Mouse (Mus musculus): ENCODE measurements around the gene Tspan31. TPM values are rescaled to one million over a fixed set of nuclear protein-coding genes. Genes with fewer than 3 reads are reported as not detected.

Gene Tspan31
- total and polyA plus RNA-seq, 3 experiments: 79.9 to 148 (median 85.9) TPM

DNA sequence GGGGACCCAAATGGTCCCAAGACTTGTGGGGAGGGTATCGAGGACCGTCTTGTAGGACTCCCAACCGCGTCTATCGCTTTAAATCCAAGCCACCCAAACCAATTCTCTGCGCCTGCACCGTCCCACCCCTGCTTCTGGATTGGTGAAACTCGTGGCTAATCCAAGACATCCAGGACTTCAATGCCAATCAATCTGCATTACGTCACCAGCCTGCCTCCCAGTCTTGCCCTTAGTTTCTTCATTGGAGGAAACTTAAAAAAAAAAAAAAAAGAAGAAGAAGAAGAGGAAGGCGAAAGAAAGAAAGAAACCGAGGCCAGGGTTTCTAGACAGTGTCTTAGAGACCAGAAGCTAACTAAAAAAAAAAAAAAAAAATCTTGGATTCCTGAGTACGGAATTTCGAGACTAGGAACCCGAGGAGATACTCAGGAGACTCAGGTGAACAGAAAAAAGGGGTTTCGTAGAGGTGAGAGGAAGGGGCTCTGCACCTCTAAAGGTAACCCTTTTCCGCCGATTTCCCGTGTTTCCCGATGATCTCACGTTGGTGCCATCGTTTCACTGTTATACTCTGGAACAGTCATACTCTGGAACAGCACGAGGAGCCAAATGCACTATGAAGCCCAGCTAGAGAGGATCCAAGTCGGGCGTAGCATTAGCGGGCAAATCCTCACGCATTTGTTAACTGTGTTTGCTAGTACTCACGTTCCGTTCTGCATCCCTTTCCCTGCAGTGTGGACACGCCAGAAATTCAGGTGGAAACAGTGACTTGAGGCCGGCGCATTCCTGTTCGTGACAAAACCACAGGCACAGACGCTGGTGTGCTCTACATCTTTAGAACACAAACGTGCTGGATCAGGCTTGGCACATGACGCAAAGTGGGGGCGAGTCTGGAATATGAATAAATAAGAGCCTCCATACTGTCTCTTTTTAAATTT lies at the start of gene Tspan31 (continued):
- no peak for TF ChIP-seq ELF1 (IDR thresholded peaks at IDR 0.05; ENCODE audit: low read depth, low read length)

DNA sequence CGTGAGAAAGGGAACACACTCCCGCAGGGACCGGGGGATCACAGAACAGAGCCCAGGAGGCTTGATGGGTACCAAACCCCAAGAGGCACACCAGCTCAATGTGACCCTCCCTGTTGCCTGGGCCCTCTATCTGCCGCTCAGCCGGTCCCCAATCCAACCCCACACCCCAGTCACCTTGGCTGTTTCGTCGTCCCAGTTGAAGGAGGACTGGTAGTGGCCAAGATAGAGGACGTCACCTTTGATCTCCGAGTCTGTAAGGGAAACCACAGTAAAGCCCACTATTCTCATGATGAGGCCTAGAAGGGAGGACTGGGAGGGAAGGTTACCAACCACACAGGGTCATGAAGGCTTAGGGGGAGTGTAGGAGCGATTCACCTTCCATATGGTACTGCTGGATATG lies 49.2 kb upstream of the Tspan31 start:
- dilution Hi-C loops (cut with MboI; ENCODE audit: extremely low pct_ligation_motif_present, extremely low pct_unique_long_range_greater_than_20kb, low sequenced_read_pairs) (no loop called here), in situ Hi-C loops (cut with MboI; ENCODE audit: low pct_ligation_motif_present, low pct_unique_long_range_greater_than_20kb, low sequenced_read_pairs) (no loop called here)
- no peak overlapping the region for H3K4me3 ChIP-seq (replicated peaks in 1 of 3; ENCODE audit: low read depth in 2 of 3, low read length in 2 of 3, poor library complexity in 1 of 3)
- no peaks in the 10 kb centered on the region for H3K9me3 ChIP-seq (replicated peaks; ENCODE audit: low read length)
- DNase-seq (ENCODE audit: extremely low read depth): no peak
- H3K4me1 ChIP-seq (ENCODE audit: control insufficient read depth in 1 of 2, insufficient read depth in 2 of 2): peaks cover 4 to 41% of the 10 kb centered on the region in 2 experiments; a peak in 3 of 4 replicates
- no peak overlapping the region for H3K27ac ChIP-seq (ENCODE audit: insufficient read depth, low read depth)
- no peak for TF ChIP-seq HCFC1 (IDR thresholded peaks at IDR 0.05; ENCODE audit: low read depth, low read length)
- no peak for TF ChIP-seq BHLHE40 (IDR thresholded peaks at IDR 0.05; ENCODE audit: low read depth, low read length)
- no peak for TF ChIP-seq USF1 (IDR thresholded peaks at IDR 0.05; ENCODE audit: low read depth, low read length)
- TF ChIP-seq JUN (IDR thresholded peaks at IDR 0.05; ENCODE audit: insufficient read depth, low read depth, low read length): no peak
- no peak for TF ChIP-seq TBP (conservative IDR thresholded peaks at IDR 0.05; ENCODE audit: low read depth, low read length)
- TF ChIP-seq GABPA (IDR thresholded peaks at IDR 0.05; ENCODE audit: insufficient replicate concordance, low read depth, low read length): no peak
- no peak for TF ChIP-seq POLR2AphosphoS2 (IDR thresholded peaks at IDR 0.05; ENCODE audit: low read depth, low read length)
- no peak for TF ChIP-seq UBTF (IDR thresholded peaks at IDR 0.05; ENCODE audit: low read depth, low read length)
- peaks cover 39 to 53% of the 10 kb centered on the region in 2 experiments for H3K36me3 ChIP-seq (replicated peaks in 1 of 2; ENCODE audit: control insufficient read depth in 1 of 2, insufficient read depth in 1 of 2, low read length in 1 of 2)
- no peak overlapping the region for H3K9ac ChIP-seq (ENCODE audit: insufficient read depth, low read depth)
- no peaks in the 10 kb centered on the region for H3K27me3 ChIP-seq (replicated peaks)
- no peak overlapping the region for H3K4me2 ChIP-seq (ENCODE audit: insufficient read depth, low read depth, poor library complexity, severe bottlenecking)
- peaks cover 7% of the 10 kb centered on the region; the same call in 1 of the 2 replicates for H3K79me2 ChIP-seq (replicated peaks; ENCODE audit: control insufficient read depth, extremely low read depth, insufficient read depth, poor library complexity, severe bottlenecking)

DNA sequence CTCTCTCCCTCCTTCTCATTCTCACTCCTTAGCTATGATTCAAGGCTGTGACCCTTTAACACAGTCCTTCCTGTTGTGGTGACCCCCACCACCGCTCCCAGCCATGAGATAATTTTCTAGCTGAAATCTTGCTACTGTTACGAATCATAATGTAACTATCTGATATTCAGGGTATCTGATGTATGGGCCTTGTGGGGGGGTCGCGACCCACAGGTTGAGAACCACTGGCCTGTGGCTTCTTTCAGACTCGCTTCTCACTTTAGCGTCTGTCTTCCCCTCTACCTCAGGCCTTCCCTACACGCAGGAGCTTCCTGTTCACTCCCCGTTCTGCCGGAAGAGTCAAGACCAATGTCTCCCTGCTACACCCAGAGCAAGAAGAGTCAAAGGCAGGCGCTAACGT lies 48.4 kb upstream of the Tspan31 start:
- peaks cover 39 to 58% of the 10 kb centered on the region in 2 experiments for H3K36me3 ChIP-seq (replicated peaks in 1 of 2; ENCODE audit: control insufficient read depth in 1 of 2, insufficient read depth in 1 of 2, low read length in 1 of 2)
- H3K79me2 ChIP-seq (replicated peaks; ENCODE audit: control insufficient read depth, extremely low read depth, insufficient read depth, poor library complexity, severe bottlenecking): peaks cover 7% of the 10 kb centered on the region; the same call in 1 of the 2 replicates
- no peak overlapping the region for H3K4me2 ChIP-seq (ENCODE audit: insufficient read depth, low read depth, poor library complexity, severe bottlenecking)
- no peaks in the 10 kb centered on the region for H3K27me3 ChIP-seq (replicated peaks)
- H3K27ac ChIP-seq (ENCODE audit: insufficient read depth, low read depth): no peak overlapping the region
- H3K4me1 ChIP-seq (ENCODE audit: control insufficient read depth in 1 of 2, insufficient read depth in 2 of 2): peaks cover 4 to 41% of the 10 kb centered on the region in 2 experiments; a peak in 3 of 4 replicates
- TF ChIP-seq CTCF (conservative IDR thresholded peaks at IDR 0.05 in 1 of 2, IDR thresholded peaks at IDR 0.05 in 1 of 2; ENCODE audit: low read depth in 2 of 2, low read length in 2 of 2) (no peak), MEF2A (IDR thresholded peaks at IDR 0.05; ENCODE audit: borderline replicate concordance, low read depth, low read length) (no peak), RCOR1 (conservative IDR thresholded peaks at IDR 0.05; ENCODE audit: low read depth, low read length) (no peak), ZKSCAN1 (IDR thresholded peaks at IDR 0.05; ENCODE audit: borderline replicate concordance, low read depth, low read length) (no peak), ETS1 (conservative IDR thresholded peaks at IDR 0.05; ENCODE audit: low read depth, low read length) (no peak), IRF4 (IDR thresholded peaks at IDR 0.05; ENCODE audit: low read depth, low read length) (no peak), MAZ (IDR thresholded peaks at IDR 0.05; ENCODE audit: low read depth, low read length) (no peak), KAT2A (IDR thresholded peaks at IDR 0.05; ENCODE audit: insufficient replicate concordance, low read length) (no peak), NELFE (IDR thresholded peaks at IDR 0.05; ENCODE audit: low read depth, low read length) (no peak), ZMIZ1 (IDR thresholded peaks at IDR 0.05; ENCODE audit: low read depth, low read length) (no peak), UBTF (IDR thresholded peaks at IDR 0.05; ENCODE audit: low read depth, low read length) (no peak), ZNF384 (IDR thresholded peaks at IDR 0.05; ENCODE audit: low read depth, low read length) (no peak), ZC3H11A (IDR thresholded peaks at IDR 0.05; ENCODE audit: low read depth, low read length) (no peak)
- dilution Hi-C loops (cut with MboI; ENCODE audit: extremely low pct_ligation_motif_present, extremely low pct_unique_long_range_greater_than_20kb, low sequenced_read_pairs) (no loop called here), in situ Hi-C loops (cut with MboI; ENCODE audit: low pct_ligation_motif_present, low pct_unique_long_range_greater_than_20kb, low sequenced_read_pairs) (no loop called here)
- H3K9ac ChIP-seq (ENCODE audit: insufficient read depth, low read depth): no peak overlapping the region
- no peak overlapping the region for H3K4me3 ChIP-seq (replicated peaks in 1 of 3; ENCODE audit: low read depth in 2 of 3, low read length in 2 of 3, poor library complexity in 1 of 3)
- H3K9me3 ChIP-seq (replicated peaks; ENCODE audit: low read length): no peaks in the 10 kb centered on the region
- no peak for DNase-seq (ENCODE audit: extremely low read depth)

Data from CH12.LX (cell line).